Mouse (Mus musculus): ENCODE measurements around the gene Rp9.

DNA sequence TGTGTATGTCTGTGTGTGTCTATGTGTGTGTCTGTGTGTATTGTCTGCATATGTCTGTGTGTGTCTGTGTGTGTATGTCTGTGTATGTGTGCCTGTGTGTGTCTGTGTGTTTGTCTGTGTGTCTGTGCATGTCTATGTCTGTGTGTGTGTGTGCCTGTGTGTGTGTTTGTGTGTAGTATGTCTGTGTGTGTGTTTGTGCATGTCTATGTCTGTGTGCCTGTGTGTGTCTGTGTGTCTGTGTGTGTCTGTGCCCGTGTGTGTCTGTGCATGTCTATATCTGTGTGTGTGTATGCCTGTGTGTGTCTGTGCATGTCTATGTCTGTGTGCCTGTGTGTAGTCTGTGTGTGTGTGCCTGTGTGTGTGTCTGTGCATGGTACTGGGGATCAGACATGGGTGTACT lies 24.4 kb downstream of the Rp9 start:
- TF ChIP-seq CTCF (IDR thresholded peaks at IDR 0.05; ENCODE audit: extremely low read depth, insufficient read depth, low read length) (no peak), POLR2A (IDR thresholded peaks at IDR 0.05; ENCODE audit: extremely low read depth, insufficient read depth, low read length) (no peak)
